Mouse (Mus musculus): Measurements from ENCODE around the gene Nfkbil1. TPM values are rescaled to one million over a fixed set of nuclear protein-coding genes. Genes with fewer than 3 reads are reported as not detected.

Gene Nfkbil1
- polyA plus RNA-seq, 1 experiment from 2014 or later: 11.0 TPM

GRCm38 (mm10) chr17:35198946-35199345 lies 36.6 kb downstream of the Nfkbil1 start:
- no peak for ATAC-seq (ENCODE audit: low read depth)
- H3K9ac ChIP-seq (ENCODE audit: low read length): no peak overlapping the region
- H3K9me3 ChIP-seq (ENCODE audit: control insufficient read depth, low read length): no peaks in the 10 kb centered on the region
- WGBS: 37% methylated on average over 8 of the region's 8 CpGs
- H3K4me3 ChIP-seq (ENCODE audit: low read length): no peak overlapping the region
- H3K27ac ChIP-seq (ENCODE audit: low read length): no peak overlapping the region
- H3K4me2 ChIP-seq (ENCODE audit: low read depth, low read length): no peak overlapping the region
- H3K27me3 ChIP-seq (ENCODE audit: control insufficient read depth, insufficient read depth, low read depth, low read length): peaks cover 26% of the 10 kb centered on the region
- no peaks in the 10 kb centered on the region for H3K36me3 ChIP-seq (ENCODE audit: control insufficient read depth, insufficient read depth, low read length)
- H3K4me1 ChIP-seq (replicated peaks; ENCODE audit: control insufficient read depth, insufficient read depth, low read length): peaks cover 8% of the 10 kb centered on the region

GRCm38 (mm10) chr17:35198029-35198428 lies 37.6 kb downstream of the Nfkbil1 start:
- no peak overlapping the region for H3K4me3 ChIP-seq (ENCODE audit: low read length)
- peaks cover 20% of the 10 kb centered on the region for H3K27me3 ChIP-seq (ENCODE audit: control insufficient read depth, insufficient read depth, low read depth, low read length)
- no peak for ATAC-seq (ENCODE audit: low read depth)
- no peak overlapping the region for H3K4me2 ChIP-seq (ENCODE audit: low read depth, low read length)
- no peak overlapping the region for H3K9ac ChIP-seq (ENCODE audit: low read length)
- no peaks in the 10 kb centered on the region for H3K9me3 ChIP-seq (ENCODE audit: control insufficient read depth, low read length)
- H3K27ac ChIP-seq (ENCODE audit: low read length): no peak overlapping the region
- WGBS: 53% methylated on average over 7 of the region's 7 CpGs
- H3K36me3 ChIP-seq (ENCODE audit: control insufficient read depth, insufficient read depth, low read length): no peaks in the 10 kb centered on the region
- peaks cover 8% of the 10 kb centered on the region for H3K4me1 ChIP-seq (replicated peaks; ENCODE audit: control insufficient read depth, insufficient read depth, low read length)

GRCm38 (mm10) chr17:35197126-35197525 lies 38.5 kb downstream of the Nfkbil1 start:
- Histone ChIP-seq H3K9ac (ENCODE audit: low read length) (no peak overlapping the region), H3K27me3 (ENCODE audit: control insufficient read depth, insufficient read depth, low read depth, low read length) (peaks cover 17% of the 10 kb centered on the region), H3K4me2 (ENCODE audit: low read depth, low read length) (no peak overlapping the region), H3K4me1 (replicated peaks; ENCODE audit: control insufficient read depth, insufficient read depth, low read length) (peaks cover 8% of the 10 kb centered on the region), H3K36me3 (ENCODE audit: control insufficient read depth, insufficient read depth, low read length) (no peaks in the 10 kb centered on the region), H3K4me3 (ENCODE audit: low read length) (no peak overlapping the region), H3K27ac (ENCODE audit: low read length) (no peak overlapping the region), H3K9me3 (ENCODE audit: control insufficient read depth, low read length) (no peaks in the 10 kb centered on the region)
- no peak for ATAC-seq (ENCODE audit: low read depth)
- WGBS: 27% methylated on average over 5 of the region's 6 CpGs

GRCm38 (mm10) chr17:35196321-35196641 lies 39.3 kb downstream of the Nfkbil1 start:
- Histone ChIP-seq H3K36me3 (ENCODE audit: control insufficient read depth, insufficient read depth, low read length) (no peaks in the 10 kb centered on the region), H3K4me3 (ENCODE audit: low read length) (peak overlapping the region; percentile 47), H3K9ac (ENCODE audit: low read length) (no peak overlapping the region), H3K27me3 (ENCODE audit: control insufficient read depth, insufficient read depth, low read depth, low read length) (peaks cover 13% of the 10 kb centered on the region), H3K4me2 (ENCODE audit: low read depth, low read length) (peak overlapping the region; percentile 70), H3K4me1 (replicated peaks; ENCODE audit: control insufficient read depth, insufficient read depth, low read length) (peaks cover 8% of the 10 kb centered on the region), H3K9me3 (ENCODE audit: control insufficient read depth, low read length) (no peaks in the 10 kb centered on the region), H3K27ac (ENCODE audit: low read length) (no peak overlapping the region)
- no peak for ATAC-seq (ENCODE audit: low read depth)
- 27% methylated on average over 9 of the region's 9 CpGs for WGBS

GRCm38 (mm10) chr17:35195631-35196320 lies 39.8 kb downstream of the Nfkbil1 start:
- Histone ChIP-seq H3K4me1 (replicated peaks; ENCODE audit: control insufficient read depth, insufficient read depth, low read length) (peaks cover 8% of the 10 kb centered on the region), H3K27ac (ENCODE audit: low read length) (no peak overlapping the region), H3K27me3 (ENCODE audit: control insufficient read depth, insufficient read depth, low read depth, low read length) (peaks cover 13% of the 10 kb centered on the region), H3K36me3 (ENCODE audit: control insufficient read depth, insufficient read depth, low read length) (no peaks in the 10 kb centered on the region), H3K9ac (ENCODE audit: low read length) (peak overlapping the region; percentile 53), H3K9me3 (ENCODE audit: control insufficient read depth, low read length) (no peaks in the 10 kb centered on the region), H3K4me3 (ENCODE audit: low read length) (peak overlapping the region; percentile 47), H3K4me2 (ENCODE audit: low read depth, low read length) (peak overlapping the region; percentile 70)
- ATAC-seq (ENCODE audit: low read depth): peak; percentile 87
- under 1% methylated on average over 65 of the region's 66 CpGs for WGBS

- WGBS: 32% methylated on average over 19 of the region's 19 CpGs
- peak overlapping the region; percentile 53 for H3K9ac ChIP-seq (ENCODE audit: low read length)
- peaks cover 8% of the 10 kb centered on the region for H3K4me1 ChIP-seq (replicated peaks; ENCODE audit: control insufficient read depth, insufficient read depth, low read length)
- ATAC-seq (ENCODE audit: low read depth): 0 out of 2 replicates have a peak, but pooled peaks have one; percentile 18
- peak overlapping the region; percentile 70 for H3K4me2 ChIP-seq (ENCODE audit: low read depth, low read length)
- H3K4me3 ChIP-seq (ENCODE audit: low read length): peak overlapping the region; percentile 47
- H3K27ac ChIP-seq (ENCODE audit: low read length): no peak overlapping the region
- H3K9me3 ChIP-seq (ENCODE audit: control insufficient read depth, low read length): no peaks in the 10 kb centered on the region
- peaks cover 13% of the 10 kb centered on the region for H3K27me3 ChIP-seq (ENCODE audit: control insufficient read depth, insufficient read depth, low read depth, low read length)
- no peaks in the 10 kb centered on the region for H3K36me3 ChIP-seq (ENCODE audit: control insufficient read depth, insufficient read depth, low read length)
Measured at GRCm38 (mm10) chr17:35194844-35195630, 40.6 kb downstream of the Nfkbil1 start.

- peaks cover 13% of the 10 kb centered on the region for H3K27me3 ChIP-seq (ENCODE audit: control insufficient read depth, insufficient read depth, low read depth, low read length)
- 0 out of 2 replicates have a peak, but pooled peaks have one; percentile 29 for ATAC-seq (ENCODE audit: low read depth)
Measured at GRCm38 (mm10) chr17:35193881-35194843, 41.4 kb downstream of the Nfkbil1 start, which contains the start of gene Ltb. Ltb (plus strand) TSS chr17:35194439.

GRCm38 (mm10) chr17:35192924-35193323 lies 42.7 kb downstream of the Nfkbil1 start:
- no peaks in the 10 kb centered on the region for H3K36me3 ChIP-seq (ENCODE audit: control insufficient read depth, insufficient read depth, low read length)
- no peak overlapping the region for H3K9ac ChIP-seq (ENCODE audit: low read length)
- ATAC-seq (ENCODE audit: low read depth): no peak
- peaks cover 8% of the 10 kb centered on the region for H3K4me1 ChIP-seq (replicated peaks; ENCODE audit: control insufficient read depth, insufficient read depth, low read length)
- WGBS: 73% methylated on average over 5 of the region's 5 CpGs
- no peak overlapping the region for H3K4me2 ChIP-seq (ENCODE audit: low read depth, low read length)
- H3K27ac ChIP-seq (ENCODE audit: low read length): no peak overlapping the region
- H3K4me3 ChIP-seq (ENCODE audit: low read length): no peak overlapping the region
- H3K9me3 ChIP-seq (ENCODE audit: control insufficient read depth, low read length): no peaks in the 10 kb centered on the region
- peaks cover 13% of the 10 kb centered on the region for H3K27me3 ChIP-seq (ENCODE audit: control insufficient read depth, insufficient read depth, low read depth, low read length)

More at GRCm38 (mm10) chr17:35193881-35194843, 41.4 kb downstream of the Nfkbil1 start, which contains the start of gene Ltb:
- peak within 1 kb of the TSS; percentile 47; the same call in 1 of the 2 replicates for H3K4me3 ChIP-seq (ENCODE audit: low read length)
- no peaks in the 10 kb centered on the region for H3K36me3 ChIP-seq (ENCODE audit: control insufficient read depth, insufficient read depth, low read length)
- H3K27ac ChIP-seq (ENCODE audit: low read length): no peak within 1 kb of the TSS
- peak within 1 kb of the TSS; percentile 22; the same call in 1 of the 2 replicates for H3K9ac ChIP-seq (ENCODE audit: low read length)
- 37% methylated on average over 26 of the region's 28 CpGs for WGBS
- H3K4me2 ChIP-seq (ENCODE audit: low read depth, low read length): peak within 1 kb of the TSS; percentile 70; the same call in 1 of the 2 replicates
- H3K9me3 ChIP-seq (ENCODE audit: control insufficient read depth, low read length): no peaks in the 10 kb centered on the region
- peaks cover 8% of the 10 kb centered on the region for H3K4me1 ChIP-seq (replicated peaks; ENCODE audit: control insufficient read depth, insufficient read depth, low read length)

Data from lung, embryonic 16.5 days (tissue).